Mouse (Mus musculus) adrenal gland, postnatal 4 days (tissue): ENCODE results near the gene Fitm1. TPM values are rescaled to one million over a fixed set of nuclear protein-coding genes. Genes with fewer than 3 reads are reported as not detected.

Experiments
- total RNA-seq, 2 experiments: library from RNA; stranded (reverse); gene quantifications; 2 replicates each; pipeline ENCODE4 v1.2.3; 2021

The Fitm1 gene
- total RNA-seq, 2 experiments from 2014 or later = 6.5 to 10.0 TPM

Other genes with a start within 250 kb of the Fitm1 start
- gene Dhrs4, start 96.9 kb upstream of the Fitm1 start, total RNA-seq = 10 to 100 TPM; 82.9 to 85.8 TPM
- 10 to 100 TPM; 19.6 to 25.4 TPM for gene Carmil3, start 85.0 kb upstream of the Fitm1 start, total RNA-seq
- 1 to 10 TPM in 1 of 2 experiments, under 1 TPM in 1; 0.53 to 1.1 TPM for gene Cpne6, start 65.2 kb upstream of the Fitm1 start, total RNA-seq
- not detected for gene Nrl, start 50.6 kb upstream of the Fitm1 start, total RNA-seq
- 10 to 100 TPM; 63.4 to 64.0 TPM for gene Pck2, start 35.4 kb upstream of the Fitm1 start, total RNA-seq
- 10 to 100 TPM; 84.6 to 91.6 TPM for gene Dcaf11, start 15.6 kb upstream of the Fitm1 start, total RNA-seq
- gene A730061H03Rik, start 15.2 kb upstream of the Fitm1 start, total RNA-seq = 1 to 10 TPM; 1.0 to 1.2 TPM
- 100 to 1,000 TPM; 302 to 310 TPM for gene Psme1, start 2.5 kb downstream of the Fitm1 start, total RNA-seq
- gene Emc9, start 9.7 kb downstream of the Fitm1 start, total RNA-seq = 10 to 100 TPM; 40.9 to 47.0 TPM
- 100 to 1,000 TPM; 336 to 355 TPM for gene Psme2, start 15.5 kb downstream of the Fitm1 start, total RNA-seq
- 10 to 100 TPM; 35.0 to 40.3 TPM for gene Rnf31, start 16.1 kb downstream of the Fitm1 start, total RNA-seq
- 10 to 100 TPM; 19.1 to 19.9 TPM for gene Irf9, start 28.0 kb downstream of the Fitm1 start, total RNA-seq
- gene Rec8, start 42.4 kb downstream of the Fitm1 start, total RNA-seq = 1 to 10 TPM; 8.0 to 8.6 TPM
- 100 to 1,000 TPM in 1 of 2 experiments, 10 to 100 TPM in 1; 96.8 to 108 TPM for gene Ipo4, start 60.3 kb downstream of the Fitm1 start, total RNA-seq
- gene Gm49378, start 62.3 kb downstream of the Fitm1 start, total RNA-seq = 1 to 10 TPM; 3.8 to 4.5 TPM
- 100 to 1,000 TPM in 1 of 2 experiments, 10 to 100 TPM in 1; 98.6 to 102 TPM for gene Tm9sf1, start 68.2 kb downstream of the Fitm1 start, total RNA-seq
- 1 to 10 TPM; 1.7 to 2.8 TPM for gene Tssk4, start 74.6 kb downstream of the Fitm1 start, total RNA-seq
- gene Mdp1, start 84.9 kb downstream of the Fitm1 start, total RNA-seq = 10 to 100 TPM; 57.4 to 63.3 TPM
- 10 to 100 TPM; 29.2 to 29.7 TPM for gene Gmpr2, start 96.3 kb downstream of the Fitm1 start, total RNA-seq
- 100 to 1,000 TPM; 316 to 337 TPM for gene Nedd8, start 96.5 kb downstream of the Fitm1 start, total RNA-seq
- 10 to 100 TPM; 33.0 to 33.2 TPM for gene Tinf2, start 106.2 kb downstream of the Fitm1 start, total RNA-seq
- 1 to 10 TPM; 1.4 to 1.8 TPM for gene Tgm1, start 138.3 kb downstream of the Fitm1 start, total RNA-seq
- 10 to 100 TPM; 23.8 to 25.7 TPM for gene Rabggta, start 146.6 kb downstream of the Fitm1 start, total RNA-seq
- 10 to 100 TPM; 74.1 to 77.7 TPM for gene Dhrs1, start 170.1 kb downstream of the Fitm1 start, total RNA-seq
- 10 to 100 TPM; 24.5 to 27.1 TPM for gene Nop9, start 170.1 kb downstream of the Fitm1 start, total RNA-seq
- 10 to 100 TPM in 1 of 2 experiments, 1 to 10 TPM in 1; 4.6 to 12.0 TPM for gene Cideb, start 182.8 kb downstream of the Fitm1 start, total RNA-seq
- gene Ltb4r2, start 185.8 kb downstream of the Fitm1 start, total RNA-seq = under 1 TPM; 0.17 to 0.34 TPM
- gene Ltb4r1, start 190.3 kb downstream of the Fitm1 start, total RNA-seq = 1 to 10 TPM; 1.3 to 2.9 TPM
- gene Adcy4, start 208.5 kb downstream of the Fitm1 start, total RNA-seq = 10 to 100 TPM; 10.4 to 10.9 TPM
- 10 to 100 TPM in 1 of 2 experiments, 1 to 10 TPM in 1; 8.4 to 12.2 TPM for gene Ripk3, start 213.2 kb downstream of the Fitm1 start, total RNA-seq
- gene Nfatc4, start 247.5 kb downstream of the Fitm1 start, total RNA-seq = 10 to 100 TPM; 47.0 to 49.4 TPM